Mouse (Mus musculus): ENCODE results near the gene Xylt1.

- TF ChIP-seq ETS1 (IDR thresholded peaks at IDR 0.05; ENCODE audit: low read depth, low read length) (no peak), MXI1 (IDR thresholded peaks at IDR 0.05; ENCODE audit: low read depth, low read length) (no peak), MAX (IDR thresholded peaks at IDR 0.05; ENCODE audit: low read length) (no peak), GATA1 (IDR thresholded peaks at IDR 0.05; ENCODE audit: low read depth, low read length) (no peak), CTCF (IDR thresholded peaks at IDR 0.05 in 2 of 3, conservative IDR thresholded peaks at IDR 0.05 in 1 of 3; ENCODE audit: control insufficient read depth in 1 of 3, insufficient read depth in 1 of 3, low read depth in 2 of 3, low read length in 3 of 3, poor library complexity in 1 of 3, severe bottlenecking in 1 of 3) (no peak), USF1 (IDR thresholded peaks at IDR 0.05; ENCODE audit: low read depth, low read length) (no peak), NRF1 (IDR thresholded peaks at IDR 0.05; ENCODE audit: insufficient read depth, low read depth, low read length, poor library complexity, severe bottlenecking) (no peak)
Measured at GRCm38 (mm10) chr7:117550916-117551549, 170.3 kb downstream of the Xylt1 start.

Measured in MEL (cell line).